Mouse (Mus musculus) ES-Bruce4 (cell line): Measurements from ENCODE around the gene Rims4. TPM values are rescaled to one million over a fixed set of nuclear protein-coding genes. Genes with fewer than 3 reads are reported as not detected.

Experiments used
- H3K27ac ChIP-seq: 2 replicates; pipeline ENCODE4 v1.5.1; 2012; ENCODE audit warnings: low read length, inconsistent platforms; ENCODE audit not compliant: insufficient read depth
- H3K27me3 ChIP-seq: 2 replicates; pipeline ENCODE4 v1.6.1; 2012; ENCODE audit warnings: mild to moderate bottlenecking, low read length, inconsistent platforms; ENCODE audit not compliant: control insufficient read depth, poor library complexity, insufficient read depth, severe bottlenecking
- H3K36me3 ChIP-seq: 2 replicates; pipeline ENCODE4 v1.6.1; 2012; ENCODE audit warnings: inconsistent platforms, mild to moderate bottlenecking, low read length, moderate library complexity; ENCODE audit not compliant: control insufficient read depth, poor library complexity, insufficient read depth, severe bottlenecking
- H3K4me1 ChIP-seq: one replicate; pipeline ENCODE4 v1.8.1; 2011; ENCODE audit warnings: low read length; ENCODE audit not compliant: control insufficient read depth, insufficient read depth
- H3K4me3 ChIP-seq: 2 replicates; pipeline ENCODE4 v1.5.1; 2011; ENCODE audit warnings: low read depth, mild to moderate bottlenecking, low read length
- H3K9ac ChIP-seq: 2 replicates; pipeline ENCODE4 v1.6.1; 2012; ENCODE audit warnings: low read depth, mild to moderate bottlenecking, inconsistent platforms; ENCODE audit not compliant: poor library complexity, severe bottlenecking
- H3K9me3 ChIP-seq: replicated peaks from 2 replicates; pipeline ENCODE4 v1.6.1; 2012; ENCODE audit warnings: mild to moderate bottlenecking, low read length, inconsistent platforms; ENCODE audit not compliant: control insufficient read depth, poor library complexity, insufficient read depth, severe bottlenecking
- CTCF ChIP-seq: IDR thresholded peaks from one replicate; pipeline ENCODE4 v1.8.1; 2011; ENCODE audit warnings: low read depth, low read length
- EP300 ChIP-seq: IDR thresholded peaks from 2 replicates; pipeline ENCODE4 v1.6.1; 2011; ENCODE audit warnings: low read depth, low read length; ENCODE audit not compliant: insufficient read depth
- POLR2A ChIP-seq: IDR thresholded peaks from one replicate; pipeline ENCODE4 v1.8.1; 2011; ENCODE audit warnings: low read length; ENCODE audit not compliant: insufficient read depth
- polyA plus RNA-seq: library from polyadenylated mRNA; stranded (reverse); fragments of >200 nt; gene quantifications from 2 replicates; pipeline ENCODE4 v1.2.4, GENCODE M21; 2011; ENCODE audit warnings: low read depth; ENCODE audit not compliant: missing spikeins, insufficient read depth, insufficient read length

Rims4 gene
- polyA plus RNA-seq, 1 experiment: 0.88 TPM

DNA sequence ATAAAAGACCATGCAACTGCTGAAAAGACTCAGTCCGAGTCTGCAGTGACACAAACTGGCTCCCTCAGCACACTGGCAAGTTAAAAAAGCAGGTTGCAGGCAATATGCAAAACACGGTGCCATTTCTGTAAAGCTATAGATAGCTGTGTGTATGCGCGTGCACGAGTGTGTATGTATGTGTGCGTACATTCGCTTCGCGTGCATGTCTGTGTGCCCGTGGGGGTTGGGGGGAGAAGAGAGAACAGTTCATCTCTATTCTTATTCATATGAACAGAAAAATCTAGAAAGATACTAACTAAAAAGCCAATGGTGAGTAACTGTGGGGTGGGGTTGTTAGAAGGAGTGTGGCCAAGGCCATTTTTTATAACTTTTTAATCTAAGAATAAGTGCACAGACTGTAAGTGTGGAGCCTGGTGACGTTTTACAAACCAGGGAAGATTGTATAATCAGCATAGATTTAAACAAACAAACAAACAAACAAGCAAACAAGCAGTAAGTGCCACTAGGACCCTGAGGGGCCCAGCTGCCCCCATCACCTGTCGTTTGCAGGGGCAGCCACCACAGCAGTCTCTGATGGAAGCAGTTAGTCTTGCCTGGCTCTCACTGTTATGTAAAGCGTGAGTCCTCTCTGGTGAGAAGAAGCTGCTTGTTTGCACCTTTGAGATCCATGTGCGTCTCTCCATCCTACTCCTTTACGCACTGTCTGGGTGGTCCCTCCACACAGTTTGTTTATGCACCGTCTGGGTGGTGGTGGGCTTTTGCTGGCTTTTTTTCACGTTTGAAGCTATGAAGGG is 35.4 kb downstream of the Rims4 start:
- Histone ChIP-seq H3K27me3 (no peaks in the 10 kb centered on the region), H3K9me3 (no peaks in the 10 kb centered on the region), H3K4me3 (no peak overlapping the region), H3K9ac (no peak overlapping the region), H3K4me1 (no peaks in the 10 kb centered on the region), H3K36me3 (no peaks in the 10 kb centered on the region), H3K27ac (no peak overlapping the region)
- no peak for TF ChIP-seq CTCF

DNA sequence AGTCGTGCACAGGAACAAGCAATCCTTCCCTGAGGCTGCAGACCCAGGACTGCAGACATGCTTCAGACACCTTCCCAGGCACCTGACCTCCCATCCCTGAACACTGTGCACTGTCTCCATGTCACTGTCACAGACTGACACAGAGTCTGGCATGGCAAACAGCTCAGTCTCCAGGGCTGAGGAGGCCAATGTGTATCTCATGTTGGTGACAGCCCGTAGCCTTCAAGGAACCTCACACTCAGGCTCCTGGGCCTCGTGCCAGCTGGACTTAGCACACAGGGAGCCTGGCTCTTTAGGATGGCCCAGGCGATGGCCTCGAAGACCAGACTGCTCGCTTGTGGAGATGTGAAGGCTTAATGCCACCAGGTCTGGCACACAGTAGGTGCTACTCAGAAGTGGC is 37.6 kb downstream of the Rims4 start:
- no peak overlapping the region for H3K27ac ChIP-seq
- H3K9ac ChIP-seq: no peak overlapping the region
- no peaks in the 10 kb centered on the region for H3K36me3 ChIP-seq
- no peak for TF ChIP-seq CTCF
- TF ChIP-seq POLR2A: no peak
- TF ChIP-seq EP300: no peak
- H3K27me3 ChIP-seq: no peaks in the 10 kb centered on the region
- no peaks in the 10 kb centered on the region for H3K4me1 ChIP-seq
- H3K4me3 ChIP-seq: no peak overlapping the region
- H3K9me3 ChIP-seq: no peaks in the 10 kb centered on the region

DNA sequence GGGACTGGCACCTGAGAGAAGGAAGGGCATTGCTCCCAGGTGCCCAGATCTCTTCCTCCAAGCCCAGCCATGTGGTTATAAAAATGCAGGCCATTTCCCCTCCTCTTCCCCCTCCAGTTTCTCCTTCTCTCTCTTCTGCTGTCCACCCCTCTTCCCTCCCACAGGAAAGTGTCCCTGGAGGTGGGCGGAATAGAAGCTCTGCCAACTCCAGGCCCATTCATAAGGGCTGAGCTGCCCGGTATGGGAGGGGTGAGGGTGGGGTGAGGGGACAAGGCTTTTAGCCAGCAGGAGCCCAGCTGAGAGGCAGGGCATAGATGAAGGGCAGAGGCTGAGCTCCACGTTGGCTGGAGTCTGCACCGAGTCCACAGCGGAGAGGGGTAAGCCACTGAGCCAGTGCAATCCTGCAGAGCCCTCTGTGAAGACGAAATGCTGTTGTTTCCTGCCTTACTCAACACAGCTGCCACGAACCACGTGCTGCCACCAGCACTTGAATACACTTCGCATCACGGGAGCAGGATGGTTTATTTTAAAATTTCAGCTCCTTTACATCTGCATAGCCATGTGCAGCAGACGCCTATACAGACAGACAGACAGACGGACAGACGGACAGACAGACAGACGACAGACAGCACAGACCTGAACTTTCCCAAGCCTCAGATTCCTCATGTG is 41.5 kb downstream of the Rims4 start:
- Histone ChIP-seq H3K27me3 (no peaks in the 10 kb centered on the region), H3K27ac (no peak overlapping the region), H3K9me3 (no peaks in the 10 kb centered on the region), H3K4me1 (no peaks in the 10 kb centered on the region), H3K9ac (no peak overlapping the region), H3K36me3 (no peaks in the 10 kb centered on the region), H3K4me3 (no peak overlapping the region)
- TF ChIP-seq CTCF (no peak), EP300 (no peak), POLR2A (no peak)

DNA sequence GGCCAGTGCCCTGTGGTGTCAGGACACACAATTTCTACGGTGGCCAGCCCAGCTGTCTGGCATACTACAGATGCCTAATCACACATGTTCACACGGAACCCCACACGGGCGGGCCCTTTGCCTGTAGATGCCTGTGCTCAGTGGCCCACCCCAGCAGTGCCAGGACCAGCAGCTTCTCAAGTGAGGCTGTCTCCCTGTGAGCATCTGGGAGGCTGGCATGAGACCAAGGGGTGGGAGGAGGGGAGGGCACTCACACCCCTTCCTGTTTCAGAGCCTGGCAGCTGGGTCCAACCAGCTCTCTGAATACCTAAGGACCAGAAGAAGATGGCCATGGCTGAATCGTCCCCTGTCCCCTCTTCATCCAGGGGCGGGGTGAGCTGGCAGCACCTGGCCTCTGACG is 43.0 kb downstream of the Rims4 start:
- Histone ChIP-seq H3K4me1 (no peaks in the 10 kb centered on the region), H3K27ac (no peak overlapping the region), H3K4me3 (no peak overlapping the region), H3K36me3 (no peaks in the 10 kb centered on the region), H3K27me3 (no peaks in the 10 kb centered on the region), H3K9ac (no peak overlapping the region), H3K9me3 (no peaks in the 10 kb centered on the region)
- no peak for TF ChIP-seq EP300
- no peak for TF ChIP-seq POLR2A
- TF ChIP-seq CTCF: no peak

DNA sequence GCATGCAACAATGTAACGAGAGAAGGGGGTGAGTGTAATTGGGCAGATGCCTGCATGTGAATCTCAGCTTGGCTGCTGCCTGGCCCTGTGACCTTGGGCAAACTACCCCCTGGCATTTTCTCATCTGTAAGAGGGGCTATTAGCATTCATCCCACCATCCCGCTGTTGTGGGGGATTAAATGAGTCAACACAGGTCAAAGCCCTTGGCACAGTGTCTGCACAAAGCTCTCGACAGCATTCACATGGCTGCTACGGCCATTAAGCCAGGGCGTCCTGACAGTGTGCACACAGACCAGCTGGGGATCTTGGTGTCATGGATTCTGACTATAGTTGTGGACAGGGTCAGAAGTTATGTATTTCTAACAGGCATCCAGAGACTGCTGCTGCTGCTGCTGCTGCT is 43.6 kb downstream of the Rims4 start:
- H3K9ac ChIP-seq: no peak overlapping the region
- H3K4me3 ChIP-seq: no peak overlapping the region
- H3K27me3 ChIP-seq: no peaks in the 10 kb centered on the region
- no peaks in the 10 kb centered on the region for H3K4me1 ChIP-seq
- no peak for TF ChIP-seq EP300
- TF ChIP-seq POLR2A: no peak
- TF ChIP-seq CTCF: no peak
- no peaks in the 10 kb centered on the region for H3K9me3 ChIP-seq
- no peaks in the 10 kb centered on the region for H3K36me3 ChIP-seq
- no peak overlapping the region for H3K27ac ChIP-seq

DNA sequence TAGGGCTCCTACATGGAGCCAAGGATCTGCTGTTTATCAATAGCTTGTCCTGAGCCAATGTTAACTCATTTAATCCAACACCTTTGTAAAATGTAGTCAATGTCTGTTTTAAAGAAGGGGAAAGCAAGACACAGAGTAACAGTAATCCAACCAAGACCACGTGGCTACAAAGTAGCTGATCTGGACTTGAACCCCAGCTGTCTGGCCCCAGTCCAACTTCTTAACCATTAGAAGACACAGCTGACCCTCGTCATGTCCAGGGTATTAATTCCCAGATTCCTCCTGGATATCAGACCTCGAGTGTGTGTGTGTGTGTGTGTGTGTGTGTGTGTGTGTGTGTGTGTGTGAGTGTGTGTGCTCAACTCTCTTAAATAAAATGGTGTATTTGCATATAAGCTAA is 46.6 kb downstream of the Rims4 start:
- Histone ChIP-seq H3K9me3 (no peaks in the 10 kb centered on the region), H3K27me3 (no peaks in the 10 kb centered on the region), H3K4me3 (no peak overlapping the region), H3K4me1 (no peaks in the 10 kb centered on the region), H3K9ac (no peak overlapping the region), H3K36me3 (no peaks in the 10 kb centered on the region), H3K27ac (no peak overlapping the region)
- TF ChIP-seq CTCF: no peak
